8 mouse cellular contexts compared by ENCODE assay signal in genomic region chr14:61360981-61361511, GRCm38 (mm10). TPM values are rescaled to one million over a fixed set of nuclear protein-coding genes. Genes with fewer than 3 reads are reported as not detected.
A peak's percentile ranks its signal among the peaks of the same experiment; 100 is the strongest.
DNase-seq lines count a peak whose midpoint lies in the region; ATAC-seq and TF ChIP-seq lines count a peak whose summit lies in the region.

No protein-coding gene starts in this region.

- ATAC-seq in neural tube, embryonic 14.5 days (ENCODE audit: low read depth) = no peak

- intact Hi-C loops in heart, postnatal 36 days (cut with DNase I) = loop anchor here (2.0 kb wide), 2 partner anchors 28 to 80 kb away; no protein-coding TSS in a partner anchor

- peak overlapping the region; percentile 55; the same call in 1 of the 2 replicates for H3K4me2 ChIP-seq in neural tube, embryonic 14.5 days (ENCODE audit: low read depth, low read length)

- H3K27me3 ChIP-seq in liver, adult 2 months (ENCODE audit: control insufficient read depth, insufficient read depth, low read length) = no peaks in the 10 kb centered on the region
- no peaks in the 10 kb centered on the region for H3K27me3 ChIP-seq in forebrain, embryonic 10.5 days (ENCODE audit: poor library complexity, severe bottlenecking)
- H3K27me3 ChIP-seq in neural tube, embryonic 14.5 days (ENCODE audit: control insufficient read depth, insufficient read depth, low read length) = no peaks in the 10 kb centered on the region

- H3K9ac ChIP-seq in liver, adult 2 months (ENCODE audit: low read depth, low read length) = peak overlapping the region; percentile 33
- peak overlapping the region; percentile 54; the same call in 1 of the 2 replicates for H3K9ac ChIP-seq in neural tube, embryonic 14.5 days (replicated peaks; ENCODE audit: low read depth, low read length)

- WGBS in liver, adult 2 months = 10% methylated on average over 3 of the region's 3 CpGs
- WGBS in forebrain, embryonic 10.5 days = 73% methylated on average over 3 of the region's 3 CpGs
- WGBS in large intestine, adult 2 months = 21% methylated on average over 3 of the region's 3 CpGs
- WGBS in neural tube, embryonic 14.5 days = 64% methylated on average over 3 of the region's 3 CpGs

- H3K4me1 ChIP-seq in liver, adult 2 months (ENCODE audit: control insufficient read depth, insufficient read depth, low read length) = peaks cover 30% of the 10 kb centered on the region
- H3K4me1 ChIP-seq in forebrain, embryonic 10.5 days = peaks cover 20% of the 10 kb centered on the region
- H3K4me1 ChIP-seq in neural tube, embryonic 14.5 days (ENCODE audit: control insufficient read depth, insufficient read depth, low read length) = 0 out of 2 replicates have a peak, but pooled peaks cover 3% of the 10 kb centered on the region

- H3K27ac ChIP-seq in liver, adult 2 months (replicated peaks; ENCODE audit: insufficient read depth, low read depth, low read length) = peak overlapping the region; percentile 99
- no peak overlapping the region for H3K27ac ChIP-seq in forebrain, embryonic 10.5 days
- no peak overlapping the region; the same call in 1 of the 2 replicates for H3K27ac ChIP-seq in neural tube, embryonic 14.5 days (ENCODE audit: low read depth, low read length)

- no peak for TF ChIP-seq CTCF in liver, adult 2 months (IDR thresholded peaks at IDR 0.05; ENCODE audit: low read depth, low read length)

- no peak overlapping the region for H3K4me3 ChIP-seq in liver, adult 2 months (ENCODE audit: insufficient read depth, low read depth, low read length)
- H3K4me3 ChIP-seq in forebrain, embryonic 10.5 days = peak overlapping the region; percentile 86
- no peak overlapping the region for H3K4me3 ChIP-seq in neural tube, embryonic 14.5 days (ENCODE audit: low read depth, low read length)

- H3K79me2 ChIP-seq in liver, adult 2 months (ENCODE audit: control insufficient read depth, insufficient read depth, low read length) = peaks cover 3% of the 10 kb centered on the region; the same call in 1 of the 2 replicates

- DNase-seq in liver, adult 2 months (ENCODE audit: extremely low read depth, low read depth, low spot score) = peak; percentile 99
- no peak for DNase-seq in liver
- DNase-seq in forebrain, embryonic 10.5 days (ENCODE audit: extremely low spot score, low spot score) = no peak
- peak; percentile 54 for DNase-seq in large intestine, adult 2 months (ENCODE audit: low read depth, low spot score)
- DNase-seq in ovary, postnatal 10 days (ENCODE audit: low spot score) = no peak
- no peak for DNase-seq in layer of hippocampus, postnatal 36 days
- no peak for DNase-seq in heart, postnatal 36 days

- no peaks in the 10 kb centered on the region for H3K9me3 ChIP-seq in forebrain, embryonic 10.5 days
- no peaks in the 10 kb centered on the region for H3K9me3 ChIP-seq in neural tube, embryonic 14.5 days (ENCODE audit: control insufficient read depth, low read length)

- no peaks in the 10 kb centered on the region for H3K36me3 ChIP-seq in liver, adult 2 months (ENCODE audit: control insufficient read depth, insufficient read depth, low read length)
- H3K36me3 ChIP-seq in forebrain, embryonic 10.5 days (replicated peaks) = peaks cover 11% of the 10 kb centered on the region; the same call in 1 of the 2 replicates
- H3K36me3 ChIP-seq in neural tube, embryonic 14.5 days (ENCODE audit: control insufficient read depth, insufficient read depth, low read length) = peaks cover 6% of the 10 kb centered on the region; the same call in 1 of the 2 replicates

- TF ChIP-seq POLR2A in liver, adult 2 months (IDR thresholded peaks at IDR 0.05; ENCODE audit: extremely low read depth, insufficient read depth, low read length) = no peak

RNA-seq across cellular contexts. Expression of gene Ebpl, which starts 0.8 kb away (rescaled TPM):
- total RNA-seq in liver, adult 2 months (2014; rRNA removed) = 17.2 and 17.6 TPM in 2 replicates
- polyA plus RNA-seq in liver, adult 2 months (2012; rRNA removed) = 17.8 and 19.5 TPM in 2 replicates
- 8.9 and 9.1 TPM in 2 replicates for polyA plus RNA-seq in forebrain, embryonic 10.5 days (2016; fragmentation: Nextera tagmentation; extraction: Ambion mirVana)
- 1.8 and 1.9 TPM in 2 replicates for polyA plus RNA-seq in large intestine, adult 2 months (2012; rRNA removed)
- polyA plus RNA-seq in neural tube, embryonic 14.5 days (2014; fragmentation: Nextera tagmentation; extraction: Ambion mirVana) = 10.9 and 11.1 TPM in 2 replicates
- total RNA-seq in layer of hippocampus, postnatal 36 days (2021) = 1 to 10 TPM; 5.3 to 6.3 TPM
- 1 to 10 TPM; 1.1 TPM for total RNA-seq in heart, postnatal 36 days (2021)

RNA-seq across cellular contexts. Expression of gene Arl11, which starts 51.5 kb away (rescaled TPM):
- total RNA-seq in liver, adult 2 months (2014; rRNA removed) = 0.28 and 0.40 TPM in 2 replicates
- polyA plus RNA-seq in liver, adult 2 months (2012; rRNA removed) = 0.07 and 0.37 TPM in 2 replicates
- 0.19 and 0.31 TPM in 2 replicates for polyA plus RNA-seq in forebrain, embryonic 10.5 days (2016; fragmentation: Nextera tagmentation; extraction: Ambion mirVana)
- 1.8 and 3.0 TPM in 2 replicates for polyA plus RNA-seq in large intestine, adult 2 months (2012; rRNA removed)
- 0.32 and 0.37 TPM in 2 replicates for polyA plus RNA-seq in neural tube, embryonic 14.5 days (2014; fragmentation: Nextera tagmentation; extraction: Ambion mirVana)
- total RNA-seq in layer of hippocampus, postnatal 36 days (2021) = under 1 TPM; 0.22 to 0.68 TPM
- 1 to 10 TPM; 1.2 to 1.7 TPM for total RNA-seq in heart, postnatal 36 days (2021)

Comparison
In these comparisons a context has a peak if more than half of its experiments do, and no peak if none do; other contexts are left out.
1. DNase-seq: peak in liver, adult 2 months (single experiment) and large intestine, adult 2 months (single experiment); none in liver (single experiment), forebrain, embryonic 10.5 days (single experiment), ovary, postnatal 10 days (single experiment), layer of hippocampus, postnatal 36 days (0 of 2) and heart, postnatal 36 days (0 of 2).